Comparison of ENCODE assay signal across 28 mouse cellular contexts in the genomic region with DNA sequence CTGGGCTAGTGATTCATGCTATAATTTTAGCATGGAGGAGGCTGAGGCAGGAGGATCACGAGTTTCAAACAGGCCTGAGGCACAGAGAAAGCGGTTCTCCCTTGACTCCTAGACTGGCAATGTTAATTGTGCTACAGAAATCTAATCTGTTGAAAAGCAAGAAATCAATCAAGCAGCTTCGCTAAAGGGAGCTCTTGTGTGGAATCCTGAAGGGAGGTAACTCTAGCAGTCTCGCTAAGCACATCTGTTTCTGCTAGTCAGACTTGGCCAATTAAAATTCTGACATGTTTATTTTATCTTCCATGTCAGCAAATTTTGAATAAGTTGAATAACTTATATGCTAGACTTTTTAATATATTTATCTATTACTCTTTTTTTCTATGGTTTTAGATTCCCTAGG.
A peak's percentile ranks its signal among the peaks of the same experiment; 100 is the strongest.
DNase-seq lines count a peak whose midpoint lies in the region; ATAC-seq lines count a peak whose summit lies in the region.
"Had no signal": no experiment of that assay in that cellular context is flagged by ENCODE, and none has a peak within 500 bp of the region (broad histone marks: within the 10 kb centered on the region; RNA-seq: fewer than 3 reads in every experiment).

No protein-coding gene starts in this region.

- peak; percentile 38 for DNase-seq in embryo, embryonic 11 days
- peak; percentile 37 for DNase-seq in mesoderm, embryonic 11.5 days (ENCODE audit: low read depth, low spot score)
- no peak for DNase-seq in layer of hippocampus, adult 18-20 months (ENCODE audit: low spot score in 2 of 2)
- no peak for DNase-seq in left cerebral cortex, adult 8-10 months (ENCODE audit: low spot score in 2 of 2)
- DNase-seq: adrenal gland, postnatal 25 days; cerebellum, adult 11-12 months; cerebellum, adult 9-11 months; gastrocnemius, postnatal 14 days; heart, postnatal 36 days; kidney, adult 9 months; liver, embryonic 13.5 days; lung, adult 18-20 months; lung, postnatal 10 days; right cerebral cortex, postnatal 25 days; thymus, adult 2 months; thymus, postnatal 4 days had no signal

- no peaks in the 10 kb centered on the region for H3K9me3 ChIP-seq in kidney, embryonic 15.5 days (replicated peaks)
- peaks cover 3% of the 10 kb centered on the region; the same call in 1 of the 2 replicates for H3K9me3 ChIP-seq in kidney, embryonic 16.5 days (ENCODE audit: low read length)
- 0 out of 2 replicates have a peak, but pooled peaks cover 2% of the 10 kb centered on the region for H3K9me3 ChIP-seq in embryonic facial prominence, embryonic 12.5 days
- H3K9me3 ChIP-seq: forebrain, embryonic 13.5 days; heart, embryonic 10.5 days; hindbrain, embryonic 13.5 days; limb, embryonic 15.5 days; liver, embryonic 13.5 days had no signal

- H3K4me1 ChIP-seq in kidney, embryonic 15.5 days = peaks cover 10% of the 10 kb centered on the region; the same call in 1 of the 2 replicates
- H3K4me1 ChIP-seq in kidney, embryonic 16.5 days (ENCODE audit: insufficient read depth, low read length) = peaks cover 3% of the 10 kb centered on the region; the same call in 1 of the 2 replicates
- H3K4me1 ChIP-seq in embryonic facial prominence, embryonic 12.5 days = no peaks in the 10 kb centered on the region; the same call in 1 of the 2 replicates
- H3K4me1 ChIP-seq: forebrain, embryonic 13.5 days; heart, embryonic 10.5 days; hindbrain, embryonic 13.5 days; liver, embryonic 13.5 days had no signal

- no peaks in the 10 kb centered on the region for H3K36me3 ChIP-seq in kidney, embryonic 15.5 days
- no peaks in the 10 kb centered on the region for H3K36me3 ChIP-seq in kidney, embryonic 16.5 days (ENCODE audit: insufficient read depth, low read length)
- no peaks in the 10 kb centered on the region for H3K36me3 ChIP-seq in embryonic facial prominence, embryonic 12.5 days
- H3K36me3 ChIP-seq: heart, embryonic 10.5 days; hindbrain, embryonic 13.5 days; limb, embryonic 15.5 days; liver, embryonic 13.5 days had no signal

- peak overlapping the region; percentile 49 for H3K27ac ChIP-seq in kidney, embryonic 15.5 days
- no peak overlapping the region; the same call in 1 of the 2 replicates for H3K27ac ChIP-seq in kidney, embryonic 16.5 days (ENCODE audit: low read length)
- H3K27ac ChIP-seq in embryonic facial prominence, embryonic 12.5 days = peak overlapping the region; percentile 41; the same call in 1 of the 2 replicates
- H3K27ac ChIP-seq: forebrain, embryonic 13.5 days; heart, embryonic 10.5 days; hindbrain, embryonic 13.5 days; left cerebral cortex, adult 2 months; limb, embryonic 15.5 days; liver, embryonic 13.5 days had no signal

- H3K27me3 ChIP-seq in kidney, embryonic 15.5 days = no peaks in the 10 kb centered on the region
- no peaks in the 10 kb centered on the region for H3K27me3 ChIP-seq in kidney, embryonic 16.5 days (ENCODE audit: insufficient read depth, low read length)
- no peaks in the 10 kb centered on the region for H3K27me3 ChIP-seq in embryonic facial prominence, embryonic 12.5 days
- H3K27me3 ChIP-seq: forebrain, embryonic 13.5 days; hindbrain, embryonic 13.5 days; limb, embryonic 15.5 days; liver, embryonic 13.5 days had no signal

- 31% methylated on average over 4 of the region's 4 CpGs for WGBS in kidney, embryonic 15.5 days
- WGBS in kidney, embryonic 16.5 days = 38% methylated on average over 4 of the region's 4 CpGs
- WGBS in embryonic facial prominence, embryonic 12.5 days = 30% methylated on average over 4 of the region's 4 CpGs

- ATAC-seq in kidney, embryonic 15.5 days (replicated peaks; ENCODE audit: low FRiP score) = no peak; the same call in 1 of the 2 replicates
- no peak for ATAC-seq in kidney, embryonic 16.5 days (ENCODE audit: low FRiP score, low TSS enrichment)
- ATAC-seq in embryonic facial prominence, embryonic 12.5 days (ENCODE audit: insufficient number of reproducible peaks, insufficient read depth, low FRiP score, low TSS enrichment) = no peak
- ATAC-seq: CD4-positive, CD25-positive, alpha-beta regulatory T cell, adult 4 months; forebrain, embryonic 13.5 days; intestine, embryonic 16.5 days; midbrain, embryonic 16.5 days had no signal

- H3K4me3 ChIP-seq in kidney, embryonic 15.5 days (replicated peaks) = no peak overlapping the region
- no peak overlapping the region for H3K4me3 ChIP-seq in kidney, embryonic 16.5 days (ENCODE audit: low read length)
- no peak overlapping the region for H3K4me3 ChIP-seq in embryonic facial prominence, embryonic 12.5 days
- H3K4me3 ChIP-seq: forebrain, embryonic 13.5 days; heart, embryonic 10.5 days; hindbrain, embryonic 13.5 days; left cerebral cortex, adult 2 months; limb, embryonic 15.5 days; liver, embryonic 13.5 days had no signal

- no peak overlapping the region for H3K9ac ChIP-seq in kidney, embryonic 15.5 days
- no peak overlapping the region for H3K9ac ChIP-seq in kidney, embryonic 16.5 days (replicated peaks; ENCODE audit: low read length)
- H3K9ac ChIP-seq in embryonic facial prominence, embryonic 12.5 days = no peak overlapping the region
- H3K9ac ChIP-seq: forebrain, embryonic 13.5 days; hindbrain, embryonic 13.5 days; limb, embryonic 15.5 days; liver, embryonic 13.5 days had no signal

- H3K4me2 ChIP-seq in kidney, embryonic 15.5 days = no peak overlapping the region
- H3K4me2 ChIP-seq in kidney, embryonic 16.5 days (replicated peaks; ENCODE audit: low read depth, low read length) = no peak overlapping the region
- no peak overlapping the region for H3K4me2 ChIP-seq in embryonic facial prominence, embryonic 12.5 days (replicated peaks)
- H3K4me2 ChIP-seq: forebrain, embryonic 13.5 days; hindbrain, embryonic 13.5 days; limb, embryonic 15.5 days; liver, embryonic 13.5 days; midbrain, embryonic 11.5 days had no signal

Comparison
In these comparisons a context has a peak if more than half of its experiments do, and no peak if none do; other contexts are left out.
1. DNase-seq: peak in embryo, embryonic 11 days (single experiment) and mesoderm, embryonic 11.5 days (single experiment); none in layer of hippocampus, adult 18-20 months (0 of 2) and left cerebral cortex, adult 8-10 months (0 of 2).